Mouse (Mus musculus) brain, embryonic 14.5 days (tissue): ENCODE measurements at regions not wholly inside any gene's neighbourhood (a gene's known extent, or its start where the extent isn't known, plus 50 kb on each side); places are given as distances from the start of the nearest gene placed in this dataset.

Source experiments
- CTCF ChIP-seq: fragments of 200-500 bp; IDR thresholded peaks from 2 replicates; pipeline ENCODE4 v1.5.1; 2012; ENCODE audit warnings: inconsistent platforms, mild to moderate bottlenecking, moderate library complexity, borderline replicate concordance; ENCODE audit not compliant: insufficient read depth, insufficient read length; ENCODE audit errors: extremely low read depth
- POLR2A ChIP-seq: fragments of 200-500 bp; IDR thresholded peaks from 2 replicates; pipeline ENCODE4 v1.6.1; 2012; ENCODE audit warnings: mild to moderate bottlenecking, inconsistent platforms, borderline replicate concordance; ENCODE audit not compliant: poor library complexity, insufficient read depth, insufficient read length, severe bottlenecking; ENCODE audit errors: extremely low read depth

DNA sequence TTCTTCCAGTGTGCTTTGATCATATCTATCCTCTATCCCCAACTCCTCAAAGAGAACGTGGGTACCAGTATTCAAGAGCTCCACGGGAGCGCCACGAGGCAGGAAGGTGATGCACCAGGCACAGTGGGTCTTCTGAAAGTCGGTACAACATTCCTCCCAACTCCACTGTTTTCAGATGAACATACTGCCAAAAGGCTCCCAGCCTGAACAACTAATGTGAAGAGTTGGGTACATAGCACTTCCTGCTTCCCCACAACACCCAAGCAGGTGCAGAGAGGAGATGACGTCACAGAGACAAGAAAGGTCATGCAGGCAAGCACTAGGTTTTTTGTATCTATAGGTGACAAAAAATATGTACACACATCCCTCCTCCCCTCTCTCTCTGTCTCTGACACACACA, 79.7 kb downstream of the Arl4c start:
- TF ChIP-seq CTCF (no peak), POLR2A (no peak)
